Mouse (Mus musculus) hindbrain, embryonic 15.5 days (tissue): ENCODE results near the gene Spn. TPM values are rescaled to one million over a fixed set of nuclear protein-coding genes. Genes with fewer than 3 reads are reported as not detected.
A peak's percentile ranks its signal among the peaks of the same experiment; 100 is the strongest.

Source experiments
- ATAC-seq: fragments of 200-750 bp; cut with Nextera tagmentation; 2 replicates; pipeline ENCODE4 v1.8.0; 2017; ENCODE audit warnings: low read depth, moderate number of reproducible peaks, moderate TSS enrichment; ENCODE audit not compliant: low FRiP score
- H3K27ac ChIP-seq: fragments of 300-500 bp; sonication (generic); replicated peaks from 2 replicates; pipeline ENCODE4 v1.5.1; 2015; ENCODE audit warnings: mild to moderate bottlenecking, inconsistent platforms
- H3K27me3 ChIP-seq: fragments of 300-500 bp; sonication (generic); 2 replicates; pipeline ENCODE4 v1.6.1; 2015; ENCODE audit warnings: control low read depth, inconsistent platforms
- H3K36me3 ChIP-seq: fragments of 300-500 bp; sonication (generic); 2 replicates; pipeline ENCODE4 v1.6.1; 2015; ENCODE audit warnings: control low read depth, inconsistent platforms
- H3K4me1 ChIP-seq: fragments of 300-500 bp; sonication (generic); replicated peaks from 2 replicates; pipeline ENCODE4 v1.6.1; 2015; ENCODE audit warnings: control low read depth, inconsistent platforms
- H3K4me2 ChIP-seq: fragments of 300-500 bp; sonication (generic); 2 replicates; pipeline ENCODE4 v1.6.1; 2015; ENCODE audit warnings: moderate library complexity, mild to moderate bottlenecking, inconsistent platforms
- H3K4me3 ChIP-seq: fragments of 300-500 bp; sonication (generic); 2 replicates; pipeline ENCODE4 v1.5.1; 2015; ENCODE audit warnings: mild to moderate bottlenecking, inconsistent platforms
- H3K9ac ChIP-seq: fragments of 300-500 bp; sonication (generic); 2 replicates; pipeline ENCODE4 v1.6.1; 2015; ENCODE audit warnings: inconsistent platforms
- H3K9me3 ChIP-seq: fragments of 300-500 bp; sonication (generic); 2 replicates; pipeline ENCODE4 v1.6.1; 2016; ENCODE audit warnings: control low read depth, inconsistent platforms
- WGBS: fragments of 180-500 bp; shearing (Covaris S2); methylation state at CpG from one replicate; pipeline ENCODE4 v1.1.7; 2015; 5-methylcytosine and 5-hydroxymethylcytosine counted together
- polyA plus RNA-seq: library from polyadenylated mRNA; unstranded; fragments of >200 nt; fragmentation: Nextera tagmentation; extraction: Ambion mirVana; gene quantifications from 2 replicates; pipeline ENCODE4 v1.2.1, GENCODE M21; 2015

Gene Spn
- polyA plus RNA-seq, 1 experiment from 2014 or later = 0.06 TPM

- Histone ChIP-seq H3K27ac (no peak overlapping the region), H3K4me2 (no peak overlapping the region), H3K27me3 (no peaks in the 10 kb centered on the region), H3K4me1 (no peaks in the 10 kb centered on the region), H3K9me3 (no peaks in the 10 kb centered on the region), H3K4me3 (no peak overlapping the region), H3K9ac (no peak overlapping the region), H3K36me3 (no peaks in the 10 kb centered on the region)
- no peak for ATAC-seq
- WGBS = 51% methylated on average over 12 of the region's 12 CpGs
Observed at GRCm38 (mm10) chr7:127113614-127114259, 23.9 kb downstream of the Spn start.

- H3K9ac ChIP-seq = no peak overlapping the region
- H3K36me3 ChIP-seq = no peaks in the 10 kb centered on the region
- H3K4me3 ChIP-seq = no peak overlapping the region
- no peaks in the 10 kb centered on the region for H3K9me3 ChIP-seq
- no peak overlapping the region for H3K27ac ChIP-seq
- H3K27me3 ChIP-seq = no peaks in the 10 kb centered on the region
- H3K4me2 ChIP-seq = no peak overlapping the region
- 44% methylated on average over 9 of the region's 9 CpGs for WGBS
- no peak for ATAC-seq
- H3K4me1 ChIP-seq = no peaks in the 10 kb centered on the region
Observed at GRCm38 (mm10) chr7:127112921-127113597, 24.6 kb downstream of the Spn start.

- H3K36me3 ChIP-seq = no peaks in the 10 kb centered on the region
- H3K27me3 ChIP-seq = no peaks in the 10 kb centered on the region
- 85% methylated on average over 12 of the region's 12 CpGs for WGBS
- no peak for ATAC-seq
- no peaks in the 10 kb centered on the region for H3K9me3 ChIP-seq
- no peaks in the 10 kb centered on the region for H3K4me1 ChIP-seq
- H3K4me3 ChIP-seq = no peak overlapping the region
- H3K27ac ChIP-seq = no peak overlapping the region
- no peak overlapping the region for H3K4me2 ChIP-seq
- no peak overlapping the region for H3K9ac ChIP-seq
Observed at GRCm38 (mm10) chr7:127112251-127112841, 25.3 kb downstream of the Spn start.

GRCm38 (mm10) chr7:127111461-127111860 lies 26.2 kb downstream of the Spn start:
- Histone ChIP-seq H3K9ac (no peak overlapping the region), H3K27me3 (no peaks in the 10 kb centered on the region), H3K9me3 (no peaks in the 10 kb centered on the region), H3K27ac (no peak overlapping the region), H3K4me2 (no peak overlapping the region), H3K36me3 (no peaks in the 10 kb centered on the region), H3K4me1 (no peaks in the 10 kb centered on the region), H3K4me3 (no peak overlapping the region)
- 48% methylated on average over 6 of the region's 6 CpGs for WGBS
- no peak for ATAC-seq

- no peaks in the 10 kb centered on the region for H3K4me1 ChIP-seq
- H3K9ac ChIP-seq = no peak overlapping the region
- no peak overlapping the region for H3K27ac ChIP-seq
- H3K9me3 ChIP-seq = no peaks in the 10 kb centered on the region
- H3K4me2 ChIP-seq = no peak overlapping the region
- no peaks in the 10 kb centered on the region for H3K36me3 ChIP-seq
- peak; percentile 61 for ATAC-seq
- WGBS = 49% methylated on average over 18 of the region's 18 CpGs
- H3K4me3 ChIP-seq = no peak overlapping the region
- H3K27me3 ChIP-seq = no peaks in the 10 kb centered on the region
Observed at GRCm38 (mm10) chr7:127110239-127111007, 27.2 kb downstream of the Spn start.

- 67% methylated on average over 7 of the region's 7 CpGs for WGBS
- H3K4me1 ChIP-seq = peaks cover 11% of the 10 kb centered on the region
- no peak overlapping the region for H3K4me3 ChIP-seq
- ATAC-seq = no peak
- H3K9me3 ChIP-seq = no peaks in the 10 kb centered on the region
- H3K9ac ChIP-seq = no peak overlapping the region
- H3K36me3 ChIP-seq = no peaks in the 10 kb centered on the region
- 0 out of 2 replicates have a peak overlapping the region, but pooled peaks have one; percentile 60 for H3K27ac ChIP-seq
- no peak overlapping the region for H3K4me2 ChIP-seq
- H3K27me3 ChIP-seq = no peaks in the 10 kb centered on the region
Observed at GRCm38 (mm10) chr7:127105551-127105950, 32.1 kb downstream of the Spn start.

- 17% methylated on average over 17 of the region's 17 CpGs for WGBS
- H3K9ac ChIP-seq = no peak overlapping the region
Observed at GRCm38 (mm10) chr7:127104560-127105332, 32.9 kb downstream of the Spn start.

GRCm38 (mm10) chr7:127103960-127104359 lies 33.7 kb downstream of the Spn start:
- Histone ChIP-seq H3K9me3 (no peaks in the 10 kb centered on the region), H3K36me3 (no peaks in the 10 kb centered on the region), H3K4me1 (peaks cover 11% of the 10 kb centered on the region), H3K27ac (peak overlapping the region; percentile 52), H3K4me2 (no peak overlapping the region), H3K27me3 (no peaks in the 10 kb centered on the region), H3K9ac (no peak overlapping the region), H3K4me3 (no peak overlapping the region)
- WGBS = 68% methylated on average over 6 of the region's 6 CpGs
- no peak for ATAC-seq

More at GRCm38 (mm10) chr7:127104560-127105332, 32.9 kb downstream of the Spn start:
- Histone ChIP-seq H3K4me3 (peak overlapping the region; percentile 27), H3K27ac (peak overlapping the region; percentile 60), H3K4me1 (peaks cover 11% of the 10 kb centered on the region), H3K36me3 (no peaks in the 10 kb centered on the region), H3K4me2 (peak overlapping the region; percentile 52), H3K9me3 (no peaks in the 10 kb centered on the region), H3K27me3 (no peaks in the 10 kb centered on the region)
- ATAC-seq = peak; percentile 84

GRCm38 (mm10) chr7:127102148-127102547 lies 35.5 kb downstream of the Spn start:
- H3K4me1 ChIP-seq = peaks cover 11% of the 10 kb centered on the region
- H3K36me3 ChIP-seq = no peaks in the 10 kb centered on the region
- H3K27ac ChIP-seq = no peak overlapping the region
- ATAC-seq = no peak
- no peaks in the 10 kb centered on the region for H3K9me3 ChIP-seq
- H3K4me2 ChIP-seq = no peak overlapping the region
- no peak overlapping the region for H3K9ac ChIP-seq
- no peak overlapping the region for H3K4me3 ChIP-seq
- H3K27me3 ChIP-seq = no peaks in the 10 kb centered on the region
- WGBS = 82% methylated on average over 6 of the region's 6 CpGs

- Histone ChIP-seq H3K9me3 (no peaks in the 10 kb centered on the region), H3K27me3 (no peaks in the 10 kb centered on the region), H3K4me2 (no peak overlapping the region), H3K36me3 (no peaks in the 10 kb centered on the region), H3K4me1 (peaks cover 11% of the 10 kb centered on the region), H3K9ac (no peak overlapping the region), H3K4me3 (no peak overlapping the region), H3K27ac (no peak overlapping the region)
- 53% methylated on average over 2 of the region's 2 CpGs for WGBS
- ATAC-seq = no peak
Observed at GRCm38 (mm10) chr7:127101451-127102016, 36.1 kb downstream of the Spn start.

- no peak overlapping the region for H3K27ac ChIP-seq
- H3K4me1 ChIP-seq = peaks cover 6% of the 10 kb centered on the region
- H3K4me3 ChIP-seq = no peak overlapping the region
- no peak overlapping the region for H3K9ac ChIP-seq
- no peaks in the 10 kb centered on the region for H3K27me3 ChIP-seq
- no peak overlapping the region for H3K4me2 ChIP-seq
- no peak for ATAC-seq
- no peaks in the 10 kb centered on the region for H3K36me3 ChIP-seq
- H3K9me3 ChIP-seq = no peaks in the 10 kb centered on the region
- 85% methylated on average over 4 of the region's 4 CpGs for WGBS
Observed at GRCm38 (mm10) chr7:127099528-127099927, 38.1 kb downstream of the Spn start.
